9 mouse cellular contexts compared by ENCODE assay signal in genomic region chr15:89316146-89316545, GRCm38 (mm10). TPM values are rescaled to one million over a fixed set of nuclear protein-coding genes. Genes with fewer than 3 reads are reported as not detected.
A peak's percentile ranks its signal among the peaks of the same experiment; 100 is the strongest.
DNase-seq lines count a peak whose midpoint lies in the region; ATAC-seq and TF ChIP-seq lines count a peak whose summit lies in the region.
"Had no signal": no experiment of that assay in that cellular context is flagged by ENCODE, and none has a peak within 500 bp of the region (broad histone marks: within the 10 kb centered on the region; RNA-seq: fewer than 3 reads in every experiment).

No protein-coding gene starts in this region.

- peak; percentile 50 for TF ChIP-seq CTCF in lung, postnatal 0 days (IDR thresholded peaks at IDR 0.05)

- peak overlapping the region; percentile 96; the same call in 1 of the 2 replicates for H3K4me2 ChIP-seq in heart, embryonic 12.5 days
- no peak overlapping the region for H3K4me2 ChIP-seq in lung, postnatal 0 days (replicated peaks; ENCODE audit: low read depth, low read length)

- H3K36me3 ChIP-seq in heart, embryonic 12.5 days: no peaks in the 10 kb centered on the region
- H3K36me3 ChIP-seq in lung, postnatal 0 days (ENCODE audit: insufficient read depth, low read length): no peaks in the 10 kb centered on the region
- H3K36me3 ChIP-seq: limb, embryonic 12.5 days had no signal

- H3K9me3 ChIP-seq in heart, embryonic 12.5 days (replicated peaks): no peaks in the 10 kb centered on the region
- no peaks in the 10 kb centered on the region for H3K9me3 ChIP-seq in lung, postnatal 0 days (ENCODE audit: low read length)
- H3K9me3 ChIP-seq: limb, embryonic 12.5 days had no signal

- 67% methylated on average over 11 of the region's 11 CpGs for WGBS in heart, embryonic 12.5 days
- WGBS in lung, postnatal 0 days: 66% methylated on average over 11 of the region's 11 CpGs

- no peak for TF ChIP-seq EP300 in lung, postnatal 0 days (IDR thresholded peaks at IDR 0.05)

- no peak for DNase-seq in heart, adult 9 months (ENCODE audit: low spot score in 2 of 2)
- DNase-seq in CD4-positive helper T cell, adult 2 months (ENCODE audit: low read depth, low spot score): peak; percentile 52
- DNase-seq in embryo, embryonic 9.5 days (ENCODE audit: extremely low spot score): peak; percentile 26
- DNase-seq in lung, postnatal 0 days (ENCODE audit: low spot score): no peak
- no peak for DNase-seq in ovary, postnatal 10 days (ENCODE audit: low spot score)
- no peak for DNase-seq in ovary, adult 18-20 months (ENCODE audit: low spot score)

- no peak for ATAC-seq in heart, embryonic 12.5 days (ENCODE audit: insufficient number of reproducible peaks, low FRiP score)
- no peak for ATAC-seq in lung, postnatal 0 days
- no peak for ATAC-seq in megakaryocyte-erythroid progenitor cell, adult 5-6 weeks (replicated peaks; ENCODE audit: low FRiP score, low TSS enrichment, poor library complexity, severe bottlenecking)

- no peak overlapping the region for H3K27ac ChIP-seq in heart, embryonic 12.5 days (ENCODE audit: poor library complexity, severe bottlenecking)
- no peak overlapping the region for H3K27ac ChIP-seq in lung, postnatal 0 days (ENCODE audit: low read length)

- peaks cover 35% of the 10 kb centered on the region for H3K4me1 ChIP-seq in heart, embryonic 12.5 days (replicated peaks)
- H3K4me1 ChIP-seq in lung, postnatal 0 days (ENCODE audit: insufficient read depth, low read depth, low read length): peaks cover 9% of the 10 kb centered on the region; the same call in 1 of the 2 replicates

- 0 out of 2 replicates have a peak, but pooled peaks cover 5% of the 10 kb centered on the region for H3K27me3 ChIP-seq in heart, embryonic 12.5 days (replicated peaks)
- H3K27me3 ChIP-seq in lung, postnatal 0 days (replicated peaks; ENCODE audit: insufficient read depth, low read length): no peaks in the 10 kb centered on the region

- no peak overlapping the region for H3K9ac ChIP-seq in heart, embryonic 12.5 days
- no peak overlapping the region for H3K9ac ChIP-seq in lung, postnatal 0 days (replicated peaks; ENCODE audit: low read depth)

- no peak overlapping the region for H3K4me3 ChIP-seq in heart, embryonic 12.5 days
- H3K4me3 ChIP-seq in lung, postnatal 0 days (ENCODE audit: low read depth, low read length): no peak overlapping the region

RNA-seq across cellular contexts. Expression of gene Sbf1, which starts 1.0 kb away (rescaled TPM):
- 45.0 and 46.3 TPM in 2 replicates for polyA plus RNA-seq in heart, embryonic 12.5 days (2016; fragmentation: Nextera tagmentation; extraction: Ambion mirVana)
- polyA plus RNA-seq in lung, postnatal 0 days (2015; fragmentation: Nextera tagmentation; extraction: Ambion mirVana): 28.1 and 30.9 TPM in 2 replicates
- total RNA-seq in megakaryocyte-erythroid progenitor cell, adult 5-6 weeks (2014; fragmentation: Nextera tagmentation): 161 and 193 TPM in 2 replicates
- total RNA-seq in megakaryocyte-erythroid progenitor cell, adult 5-6 weeks (2017): 34.6 and 83.9 TPM in 2 replicates

RNA-seq across cellular contexts. Expression of gene Adm2, which starts 6.4 kb away (rescaled TPM):
- polyA plus RNA-seq in heart, embryonic 12.5 days (2016; fragmentation: Nextera tagmentation; extraction: Ambion mirVana): 0.77 and 1.0 TPM in 2 replicates
- polyA plus RNA-seq in lung, postnatal 0 days (2015; fragmentation: Nextera tagmentation; extraction: Ambion mirVana): 0.11 and 0.12 TPM in 2 replicates
- total RNA-seq in megakaryocyte-erythroid progenitor cell, adult 5-6 weeks (2014; fragmentation: Nextera tagmentation): not detected in 2 replicates
- not detected in 2 replicates for total RNA-seq in megakaryocyte-erythroid progenitor cell, adult 5-6 weeks (2017)

RNA-seq across cellular contexts. Expression of gene Miox, which starts 18.1 kb away (rescaled TPM):
- not detected in 2 replicates for polyA plus RNA-seq in heart, embryonic 12.5 days (2016; fragmentation: Nextera tagmentation; extraction: Ambion mirVana)
- not detected in 2 replicates for polyA plus RNA-seq in lung, postnatal 0 days (2015; fragmentation: Nextera tagmentation; extraction: Ambion mirVana)
- not detected in 2 replicates for total RNA-seq in megakaryocyte-erythroid progenitor cell, adult 5-6 weeks (2014; fragmentation: Nextera tagmentation)
- total RNA-seq in megakaryocyte-erythroid progenitor cell, adult 5-6 weeks (2017): not detected in 2 replicates
- polyA plus RNA-seq: limb, embryonic 12.5 days had no signal

RNA-seq across cellular contexts. Expression of gene Lmf2, which starts 39.3 kb away (rescaled TPM):
- 46.9 and 49.4 TPM in 2 replicates for polyA plus RNA-seq in heart, embryonic 12.5 days (2016; fragmentation: Nextera tagmentation; extraction: Ambion mirVana)
- polyA plus RNA-seq in lung, postnatal 0 days (2015; fragmentation: Nextera tagmentation; extraction: Ambion mirVana): 44.8 and 48.1 TPM in 2 replicates
- 30.5 and 38.1 TPM in 2 replicates for total RNA-seq in megakaryocyte-erythroid progenitor cell, adult 5-6 weeks (2014; fragmentation: Nextera tagmentation)
- total RNA-seq in megakaryocyte-erythroid progenitor cell, adult 5-6 weeks (2017): 6.5 and 8.2 TPM in 2 replicates

RNA-seq across cellular contexts. Expression of gene Ncaph2, which starts 39.4 kb away (rescaled TPM):
- 112 and 116 TPM in 2 replicates for polyA plus RNA-seq in heart, embryonic 12.5 days (2016; fragmentation: Nextera tagmentation; extraction: Ambion mirVana)
- polyA plus RNA-seq in lung, postnatal 0 days (2015; fragmentation: Nextera tagmentation; extraction: Ambion mirVana): 73.7 and 80.7 TPM in 2 replicates
- total RNA-seq in megakaryocyte-erythroid progenitor cell, adult 5-6 weeks (2014; fragmentation: Nextera tagmentation): 144 and 155 TPM in 2 replicates
- 88.3 and 91.2 TPM in 2 replicates for total RNA-seq in megakaryocyte-erythroid progenitor cell, adult 5-6 weeks (2017)

Comparison
In these comparisons a context has a peak if more than half of its experiments do, and no peak if none do; other contexts are left out.
1. DNase-seq: peak in CD4-positive helper T cell, adult 2 months (single experiment) and embryo, embryonic 9.5 days (single experiment); none in heart, adult 9 months (0 of 2), lung, postnatal 0 days (single experiment), ovary, postnatal 10 days (single experiment) and ovary, adult 18-20 months (single experiment).